Mouse (Mus musculus): ENCODE results near the gene Rcn3.

DNA sequence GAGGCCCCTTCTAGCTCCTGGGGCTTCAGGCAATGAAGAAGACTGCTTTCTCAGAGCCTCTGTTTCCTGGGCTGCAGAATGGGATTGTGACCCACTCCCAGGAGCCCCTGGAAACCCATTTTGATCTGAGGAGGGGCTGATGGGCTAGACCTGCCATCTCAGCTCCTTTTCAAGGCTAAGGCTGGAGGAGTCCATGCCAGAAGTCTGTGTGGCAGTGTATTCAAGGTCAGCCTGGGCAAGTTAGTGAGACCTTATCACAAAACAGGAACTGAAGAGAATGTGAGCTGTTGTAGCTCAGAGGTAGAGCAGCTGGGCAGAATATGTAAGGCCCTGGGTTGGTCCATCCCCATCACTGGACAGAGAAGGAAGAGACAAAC is 35.1 kb downstream of the Rcn3 start:
- TF ChIP-seq CTCF (IDR thresholded peaks at IDR 0.05; ENCODE audit: low read depth): no peak
- no peak for TF ChIP-seq EP300 (optimal IDR thresholded peaks at IDR 0.05)
